Mouse (Mus musculus) bone marrow macrophage, adult 2 months (primary cell): ENCODE data around the gene Slbp.

ENCODE experiments used
- CTCF ChIP-seq: IDR thresholded peaks from 2 replicates; pipeline ENCODE4 v1.5.1; 2012; ENCODE audit warnings: low read depth, mild to moderate bottlenecking, low read length, moderate library complexity
- POLR2A ChIP-seq: IDR thresholded peaks from 2 replicates; pipeline ENCODE4 v1.6.1; 2012; ENCODE audit warnings: mild to moderate bottlenecking, low read depth, low read length, borderline replicate concordance

GRCm38 (mm10) chr5:33611795-33612194, 40.6 kb downstream of the Slbp start:
- no peak for TF ChIP-seq CTCF
- TF ChIP-seq POLR2A: no peak
